Mouse (Mus musculus) megakaryocyte, embryonic 14.5 days (primary cell): ENCODE results near the gene Prpf40b. TPM values are rescaled to one million over a fixed set of nuclear protein-coding genes. Genes with fewer than 3 reads are reported as not detected.

ENCODE experiments used
- H3K27me3 ChIP-seq: replicated peaks from 2 replicates; pipeline ENCODE3; 2012; ENCODE audit warnings: inconsistent platforms
- H3K36me3 ChIP-seq: replicated peaks from 2 replicates; pipeline ENCODE3; 2012; ENCODE audit warnings: low read length, inconsistent platforms, mixed read lengths
- H3K4me1 ChIP-seq: 2 replicates; pipeline ENCODE4 v1.6.1; 2012; ENCODE audit warnings: inconsistent platforms
- H3K4me3 ChIP-seq: replicated peaks from 2 replicates; pipeline ENCODE3; 2012; ENCODE audit warnings: moderate library complexity, mild to moderate bottlenecking, inconsistent platforms
- H3K9me3 ChIP-seq: 2 replicates; pipeline ENCODE4 v1.6.1; 2012; ENCODE audit warnings: inconsistent platforms
- FLI1 ChIP-seq: IDR thresholded peaks from 2 replicates; pipeline ENCODE4 v1.6.1; 2012; ENCODE audit warnings: low read length, inconsistent platforms, mixed read lengths
- GATA1 ChIP-seq: IDR thresholded peaks from 3 replicates; pipeline ENCODE4 v1.6.1; 2012; ENCODE audit warnings: mixed read lengths, low read length, inconsistent platforms, borderline replicate concordance
- polyA plus RNA-seq: library from polyadenylated mRNA; stranded (reverse); fragments of >175 nt; gene quantifications from 2 replicates; pipeline ENCODE4 v1.2.3, GENCODE M21; 2012; ENCODE audit warnings: low replicate concordance; ENCODE audit not compliant: insufficient read depth

The Prpf40b gene
- polyA plus RNA-seq, 1 experiment: 14.7 TPM

- peaks cover 66% of the 10 kb centered on the region for H3K4me1 ChIP-seq
- H3K36me3 ChIP-seq: peaks cover 77% of the 10 kb centered on the region
- H3K27me3 ChIP-seq: no peaks in the 10 kb centered on the region
- no peak overlapping the region for H3K4me3 ChIP-seq
- TF ChIP-seq GATA1 (no peak), FLI1 (no peak)
- no peaks in the 10 kb centered on the region for H3K9me3 ChIP-seq
Observed at GRCm38 (mm10) chr15:99328011-99328410, 33.1 kb downstream of the Prpf40b start.

DNA sequence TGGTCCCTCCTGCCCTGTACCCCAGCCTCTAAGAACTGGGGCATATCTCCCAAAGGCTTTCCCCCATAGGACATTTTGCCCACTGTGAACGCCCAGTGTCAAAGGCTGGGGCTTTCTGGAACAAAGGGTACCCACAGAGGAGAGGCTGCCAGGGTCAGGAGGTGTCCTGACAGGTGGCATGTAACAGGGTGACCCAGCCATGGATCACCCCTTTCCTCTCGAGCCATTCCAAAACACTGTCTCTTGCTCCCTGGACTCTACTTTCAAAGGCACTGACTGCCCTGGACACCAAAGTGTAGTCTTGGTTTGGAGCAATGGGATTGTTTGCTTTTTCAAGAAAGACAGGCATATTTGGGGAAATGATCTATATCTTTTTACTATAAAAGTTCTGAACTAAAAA lies 35.4 kb downstream of the Prpf40b start:
- peaks cover 89% of the 10 kb centered on the region for H3K4me1 ChIP-seq
- TF ChIP-seq FLI1 (no peak), GATA1 (no peak)

DNA sequence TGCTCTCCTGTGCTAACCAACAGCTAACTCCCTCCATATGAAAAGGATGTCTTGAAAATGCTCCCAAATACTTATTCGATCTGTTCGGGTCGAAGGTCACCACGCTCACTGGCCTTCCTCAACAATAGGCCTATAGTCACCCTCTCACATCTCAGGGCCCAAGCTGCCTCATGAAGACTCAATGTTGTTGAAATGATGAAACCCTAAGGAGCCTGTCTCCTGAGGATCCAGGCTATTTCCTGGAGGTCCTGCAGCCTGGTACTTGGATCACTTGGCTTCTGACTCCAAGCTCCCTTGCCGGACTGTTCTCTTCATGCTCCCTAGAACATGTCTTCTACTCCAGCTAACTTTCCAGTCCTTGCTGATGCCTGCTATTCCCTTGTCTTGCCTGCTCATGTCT lies 36.5 kb downstream of the Prpf40b start:
- Histone ChIP-seq H3K4me1 (peaks cover 95% of the 10 kb centered on the region), H3K9me3 (no peaks in the 10 kb centered on the region), H3K4me3 (peak overlapping the region; percentile 43), H3K27me3 (no peaks in the 10 kb centered on the region), H3K36me3 (peaks cover 49% of the 10 kb centered on the region)
- TF ChIP-seq FLI1 (no peak), GATA1 (no peak)

More for the DNA sequence above, 35.4 kb downstream of the Prpf40b start:
- H3K9me3 ChIP-seq: no peaks in the 10 kb centered on the region
- no peaks in the 10 kb centered on the region for H3K27me3 ChIP-seq
- peaks cover 58% of the 10 kb centered on the region for H3K36me3 ChIP-seq
- peak overlapping the region; percentile 59 for H3K4me3 ChIP-seq

DNA sequence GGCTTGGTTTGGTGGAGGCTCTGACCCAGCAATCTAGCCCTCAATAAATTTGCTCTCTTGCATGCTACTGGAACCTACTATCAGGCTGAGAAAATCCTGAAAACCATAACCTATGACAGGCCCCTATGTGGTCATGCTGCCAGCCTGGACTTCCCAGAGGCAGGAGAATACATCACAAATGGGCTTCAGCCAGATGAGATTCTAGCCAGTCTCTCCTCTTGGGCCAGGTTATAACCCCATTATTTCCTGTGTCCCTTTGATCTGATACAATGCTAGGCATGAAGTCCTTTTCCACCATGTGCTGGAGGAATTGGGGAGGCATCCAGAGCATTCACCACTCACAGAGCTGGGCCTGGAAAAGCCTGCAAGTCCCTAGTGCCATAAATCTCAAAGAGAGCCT lies 37.2 kb downstream of the Prpf40b start:
- Histone ChIP-seq H3K9me3 (no peaks in the 10 kb centered on the region), H3K4me1 (peaks cover 98% of the 10 kb centered on the region), H3K27me3 (no peaks in the 10 kb centered on the region), H3K4me3 (peak overlapping the region; percentile 84), H3K36me3 (peaks cover 43% of the 10 kb centered on the region)
- no peak for TF ChIP-seq GATA1
- no peak for TF ChIP-seq FLI1

GRCm38 (mm10) chr15:99332921-99333675 lies 38.2 kb downstream of the Prpf40b start:
- H3K36me3 ChIP-seq: peaks cover 41% of the 10 kb centered on the region
- no peaks in the 10 kb centered on the region for H3K9me3 ChIP-seq
- H3K4me1 ChIP-seq: peaks cover 100% of the 10 kb centered on the region
- peak overlapping the region; percentile 84 for H3K4me3 ChIP-seq
- no peak for TF ChIP-seq GATA1
- peak; percentile 99 for TF ChIP-seq FLI1
- no peaks in the 10 kb centered on the region for H3K27me3 ChIP-seq

DNA sequence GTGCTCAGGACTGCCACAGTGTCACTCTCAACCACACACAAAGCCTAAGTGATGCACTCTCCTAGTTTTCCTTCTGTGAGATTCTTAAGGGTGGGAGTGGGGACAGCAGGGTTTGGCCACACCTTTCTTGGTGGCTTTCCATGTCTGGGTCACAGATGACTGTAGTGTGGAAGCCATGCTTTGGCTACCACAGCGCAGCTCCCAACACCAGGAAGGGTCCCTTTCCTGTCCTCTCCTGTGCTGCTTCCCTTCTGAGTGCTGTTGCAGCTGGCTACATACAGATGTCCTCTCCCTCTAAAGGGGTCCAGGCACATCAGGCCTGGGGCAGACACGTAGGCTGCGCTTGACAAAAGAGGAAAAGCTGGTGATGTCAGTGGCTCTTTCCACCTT lies 38.8 kb downstream of the Prpf40b start:
- Histone ChIP-seq H3K4me1 (peaks cover 95% of the 10 kb centered on the region), H3K27me3 (no peaks in the 10 kb centered on the region), H3K36me3 (peaks cover 36% of the 10 kb centered on the region), H3K9me3 (no peaks in the 10 kb centered on the region), H3K4me3 (peak overlapping the region; percentile 84)
- no peak for TF ChIP-seq FLI1
- no peak for TF ChIP-seq GATA1

DNA sequence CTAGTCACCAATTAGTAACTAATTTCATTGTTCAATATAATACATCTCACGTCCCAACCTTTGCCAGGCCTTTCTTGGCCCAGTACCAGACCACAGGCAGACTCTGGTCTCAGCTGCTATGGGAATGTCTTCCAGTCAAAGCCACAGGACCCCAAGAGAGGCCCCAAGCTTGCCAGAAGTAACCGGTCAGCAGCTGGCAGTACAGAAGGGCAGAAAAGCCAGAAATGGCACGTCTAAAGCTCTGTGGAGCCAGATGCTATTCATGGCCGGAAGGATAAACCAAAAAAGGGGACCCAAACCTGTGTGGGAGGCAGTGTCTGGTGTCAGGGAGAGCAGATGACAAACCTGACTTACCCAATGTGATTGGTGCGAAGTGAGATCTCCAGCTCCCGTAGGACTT lies 39.6 kb downstream of the Prpf40b start:
- Histone ChIP-seq H3K4me1 (peaks cover 95% of the 10 kb centered on the region), H3K36me3 (peaks cover 28% of the 10 kb centered on the region), H3K27me3 (no peaks in the 10 kb centered on the region)

DNA sequence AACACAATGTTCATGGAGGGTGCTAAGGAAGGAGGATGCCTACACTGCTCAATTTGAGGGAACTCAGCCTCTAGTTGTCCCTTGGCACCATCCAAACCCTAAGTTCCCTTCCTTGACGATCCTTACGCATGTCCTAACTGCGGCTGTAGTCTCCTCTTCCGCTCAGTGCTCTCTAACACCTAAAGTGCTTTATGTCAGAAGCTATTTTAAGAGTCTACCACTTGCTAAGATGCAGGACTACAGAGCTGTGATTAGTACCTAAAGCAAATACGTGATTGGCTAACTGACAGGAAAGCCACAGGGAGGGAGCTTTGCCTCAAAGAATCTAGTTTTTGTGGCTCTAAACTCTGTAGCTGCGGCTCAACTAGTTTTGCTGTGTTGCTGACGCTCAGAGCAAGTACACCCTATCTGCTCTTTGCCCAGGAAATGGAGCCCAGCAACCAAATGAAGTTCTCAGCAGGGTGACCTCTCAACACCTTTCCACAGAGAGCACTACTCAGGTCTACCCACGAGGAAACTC lies 41.0 kb downstream of the Prpf40b start:
- no peak for TF ChIP-seq GATA1
- TF ChIP-seq FLI1: no peak
- H3K9me3 ChIP-seq: no peaks in the 10 kb centered on the region
- peak overlapping the region; percentile 39 for H3K4me3 ChIP-seq
- H3K4me1 ChIP-seq: peaks cover 95% of the 10 kb centered on the region
- no peaks in the 10 kb centered on the region for H3K27me3 ChIP-seq
- peaks cover 19% of the 10 kb centered on the region for H3K36me3 ChIP-seq

More for the DNA sequence above, 39.6 kb downstream of the Prpf40b start:
- Histone ChIP-seq H3K4me3 (peak overlapping the region; percentile 51), H3K9me3 (no peaks in the 10 kb centered on the region)
- no peak for TF ChIP-seq GATA1
- no peak for TF ChIP-seq FLI1

DNA sequence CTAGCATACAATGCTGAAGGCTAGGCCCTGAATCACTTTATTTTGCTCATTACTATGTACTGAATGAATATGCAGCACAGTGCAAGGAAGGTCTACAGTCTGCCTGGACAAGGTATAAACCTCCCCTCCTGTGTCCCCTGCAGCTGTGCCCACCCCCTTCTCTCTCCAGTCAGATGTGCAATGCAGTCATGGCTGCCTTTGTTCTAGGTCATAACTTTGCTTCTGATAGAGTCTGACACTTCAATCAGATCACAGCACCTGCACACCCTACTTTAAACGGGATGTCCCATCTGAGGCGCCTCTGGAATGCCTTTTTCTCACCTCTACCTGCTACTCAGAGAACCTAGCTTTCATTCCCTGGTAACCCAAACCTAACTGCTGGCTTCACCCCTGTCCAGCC lies 44.0 kb downstream of the Prpf40b start:
- Histone ChIP-seq H3K9me3 (no peaks in the 10 kb centered on the region), H3K4me3 (no peak overlapping the region), H3K27me3 (peaks cover 8% of the 10 kb centered on the region), H3K36me3 (peaks cover 15% of the 10 kb centered on the region), H3K4me1 (peaks cover 95% of the 10 kb centered on the region)
- TF ChIP-seq GATA1 (no peak), FLI1 (no peak)

- H3K9me3 ChIP-seq: no peaks in the 10 kb centered on the region
- H3K4me1 ChIP-seq: peaks cover 95% of the 10 kb centered on the region
- H3K4me3 ChIP-seq: no peak overlapping the region
- H3K36me3 ChIP-seq: peaks cover 12% of the 10 kb centered on the region
- TF ChIP-seq FLI1 (no peak), GATA1 (no peak)
- peaks cover 8% of the 10 kb centered on the region for H3K27me3 ChIP-seq
Observed at GRCm38 (mm10) chr15:99339669-99340068, 44.8 kb downstream of the Prpf40b start.
